Mouse (Mus musculus) heart, embryonic 15.5 days (tissue): ENCODE measurements around the gene Man2a1. TPM values are rescaled to one million over a fixed set of nuclear protein-coding genes. Genes with fewer than 3 reads are reported as not detected.

Experiments
- ATAC-seq: fragments of 200-750 bp; cut with Nextera tagmentation; replicated peaks from 2 replicates; pipeline ENCODE4 v1.8.0; 2017; ENCODE audit warnings: low read depth, moderate TSS enrichment; ENCODE audit not compliant: insufficient number of reproducible peaks, insufficient read depth, low FRiP score
- H3K27ac ChIP-seq: fragments of 300-500 bp; sonication (generic); 2 replicates; pipeline ENCODE4 v1.5.1; 2015; ENCODE audit warnings: mild to moderate bottlenecking, inconsistent platforms
- H3K27me3 ChIP-seq: fragments of 300-500 bp; sonication (generic); 2 replicates; pipeline ENCODE4 v1.6.1; 2015; ENCODE audit warnings: inconsistent platforms
- H3K36me3 ChIP-seq: fragments of 300-500 bp; sonication (generic); 2 replicates; pipeline ENCODE4 v1.6.1; 2015; ENCODE audit warnings: mild to moderate bottlenecking, inconsistent platforms
- H3K4me1 ChIP-seq: fragments of 300-500 bp; sonication (generic); replicated peaks from 2 replicates; pipeline ENCODE4 v1.6.1; 2015; ENCODE audit warnings: inconsistent platforms
- H3K4me2 ChIP-seq: fragments of 300-500 bp; sonication (generic); 2 replicates; pipeline ENCODE4 v1.6.1; 2015; ENCODE audit warnings: inconsistent platforms, mild to moderate bottlenecking, moderate library complexity
- H3K4me3 ChIP-seq: fragments of 300-500 bp; sonication (generic); 2 replicates; pipeline ENCODE4 v1.5.1; 2015; ENCODE audit warnings: mild to moderate bottlenecking, inconsistent platforms
- H3K9ac ChIP-seq: fragments of 300-500 bp; sonication (generic); 2 replicates; pipeline ENCODE4 v1.6.1; 2015; ENCODE audit warnings: mild to moderate bottlenecking, inconsistent platforms
- H3K9me3 ChIP-seq: fragments of 300-500 bp; sonication (generic); replicated peaks from 2 replicates; pipeline ENCODE4 v1.6.1; 2016; ENCODE audit warnings: inconsistent platforms
- whole genome bisulfite sequencing: fragments of 180-500 bp; shearing (Covaris S2); methylation state at CpG from one replicate; pipeline ENCODE4 v1.1.7; 2015; ENCODE audit warnings: mixed read lengths; 5-methylcytosine and 5-hydroxymethylcytosine counted together
- polyA plus RNA-seq: library from polyadenylated mRNA; unstranded; fragments of >200 nt; fragmentation: Nextera tagmentation; extraction: Ambion mirVana; gene quantifications from 2 replicates; pipeline ENCODE4 v1.2.1, GENCODE M21; 2015

Man2a1 gene
- polyA plus RNA-seq, 1 experiment from 2014 or later = 5.1 TPM

DNA sequence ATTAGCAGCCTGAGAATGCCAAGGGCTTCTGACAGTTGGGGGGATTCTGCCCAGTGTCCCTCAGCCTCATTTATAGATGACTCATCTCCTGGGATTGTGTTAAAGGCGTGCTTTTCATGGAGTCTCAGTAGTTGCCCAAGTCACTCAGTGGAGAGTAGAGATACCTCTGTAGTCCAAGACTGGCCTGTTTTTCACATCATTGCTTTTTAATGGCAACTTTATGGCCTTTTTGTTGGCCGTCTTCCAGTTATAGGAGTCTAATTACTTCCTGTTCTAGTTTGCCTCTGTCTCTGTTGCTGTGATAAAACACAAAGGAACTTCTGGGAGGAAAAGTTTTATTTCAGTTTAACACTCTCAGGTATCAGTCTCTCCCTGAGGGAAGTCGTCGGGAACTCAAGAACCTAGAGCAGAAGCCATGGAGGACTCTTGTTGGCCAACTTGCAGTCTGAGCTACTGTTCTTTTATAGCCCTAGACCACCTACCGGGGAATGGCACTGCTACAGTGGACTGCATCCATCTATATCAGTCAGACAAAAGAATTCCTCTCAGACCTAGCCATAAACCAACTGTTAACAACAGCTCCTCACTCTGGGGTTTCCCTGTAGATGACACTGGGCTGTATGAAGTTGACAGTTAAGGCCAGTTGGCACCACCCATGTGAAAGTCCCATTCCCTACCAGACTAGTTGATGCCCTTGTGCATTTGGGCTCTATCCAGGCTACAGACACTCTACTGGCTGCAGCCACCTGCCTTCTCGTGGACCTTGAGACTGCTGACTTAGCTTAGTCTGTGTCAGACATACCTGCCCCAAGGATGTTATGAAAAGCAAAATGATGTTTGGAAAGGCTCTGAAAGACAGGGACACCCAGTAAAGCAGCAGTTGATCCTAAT lies 142.4 kb downstream of the Man2a1 start:
- ATAC-seq = no peak
- peaks cover 16% of the 10 kb centered on the region for H3K36me3 ChIP-seq
- 65% methylated on average over 6 of the region's 6 CpGs for WGBS

DNA sequence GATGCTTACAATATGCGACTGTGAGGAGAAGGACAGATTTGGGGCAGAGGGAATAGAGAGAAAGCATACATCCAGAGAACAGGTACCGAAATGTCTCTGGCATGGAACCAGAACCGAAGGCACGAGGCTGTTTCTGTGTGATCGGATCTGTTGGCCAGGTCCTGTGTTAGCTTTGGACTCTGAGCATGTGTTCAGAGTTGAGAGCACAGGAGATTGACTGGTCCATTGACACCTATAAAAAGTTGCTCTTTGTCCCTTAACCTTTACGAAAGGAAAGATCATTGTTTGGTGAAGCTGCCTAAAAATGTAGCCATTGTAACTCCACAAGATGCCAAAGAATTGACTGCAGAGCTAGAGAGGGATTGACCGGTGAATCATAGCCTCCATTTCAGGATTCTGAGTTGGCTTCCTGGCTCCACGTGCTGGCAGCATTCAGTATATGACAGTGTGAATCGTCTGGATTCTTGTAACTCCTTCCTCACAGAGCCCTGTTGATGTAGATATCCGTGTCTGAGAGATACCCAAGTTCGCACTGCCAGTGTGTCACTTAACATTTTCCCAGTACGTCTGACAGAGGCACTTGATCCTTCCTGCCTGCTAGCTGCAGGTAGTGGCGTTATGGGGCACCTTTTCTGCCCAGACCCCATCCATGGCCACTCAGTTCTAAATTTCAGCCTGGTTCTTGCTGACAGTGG lies 143.2 kb downstream of the Man2a1 start:
- ATAC-seq = no peak
- WGBS = 66% methylated on average over 13 of the region's 13 CpGs
- peaks cover 16% of the 10 kb centered on the region for H3K36me3 ChIP-seq

More for the DNA sequence above, 142.4 kb downstream of the Man2a1 start:
- H3K4me3 ChIP-seq = no peak overlapping the region
- no peaks in the 10 kb centered on the region for H3K27me3 ChIP-seq
- H3K27ac ChIP-seq = no peak overlapping the region
- no peak overlapping the region for H3K4me2 ChIP-seq
- no peaks in the 10 kb centered on the region for H3K9me3 ChIP-seq
- H3K9ac ChIP-seq = no peak overlapping the region
- peaks cover 2% of the 10 kb centered on the region; the same call in 1 of the 2 replicates for H3K4me1 ChIP-seq

DNA sequence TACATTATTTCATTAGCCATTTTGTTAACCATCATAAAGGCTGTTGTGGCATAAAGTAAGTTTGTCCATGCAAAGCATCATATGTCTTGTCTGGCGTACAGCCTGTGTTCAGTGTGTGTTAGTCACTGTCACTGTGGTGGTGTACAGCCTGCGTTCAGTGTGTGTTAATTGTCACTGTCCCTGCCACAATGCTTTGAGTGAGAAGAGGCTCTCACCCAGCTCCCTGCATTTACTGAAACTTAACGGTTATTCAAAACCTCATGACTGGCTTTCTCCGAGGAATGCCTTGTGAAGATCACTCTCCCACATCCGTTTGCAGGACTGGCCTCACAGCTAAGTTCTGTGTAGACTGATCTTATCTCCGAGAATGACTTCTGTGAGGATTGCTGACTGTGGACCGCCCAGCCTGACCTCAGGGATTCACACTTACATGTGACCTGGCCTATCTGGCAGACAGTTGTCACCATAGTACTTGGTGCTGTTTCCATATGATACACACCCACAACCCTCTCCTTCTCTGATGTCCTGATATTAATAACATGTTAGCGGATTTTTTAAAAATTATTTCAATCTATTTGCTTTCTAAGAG lies 146.2 kb downstream of the Man2a1 start:
- Histone ChIP-seq H3K4me3 (no peak overlapping the region), H3K27me3 (no peaks in the 10 kb centered on the region), H3K4me1 (peaks cover 5% of the 10 kb centered on the region), H3K27ac (no peak overlapping the region), H3K9me3 (no peaks in the 10 kb centered on the region), H3K4me2 (no peak overlapping the region), H3K9ac (no peak overlapping the region), H3K36me3 (0 out of 2 replicates have a peak, but pooled peaks cover 7% of the 10 kb centered on the region)
- no peak for ATAC-seq
- WGBS = 62% methylated on average over 8 of the region's 8 CpGs

More for the DNA sequence above, 143.2 kb downstream of the Man2a1 start:
- H3K4me1 ChIP-seq = peaks cover 5% of the 10 kb centered on the region; the same call in 1 of the 2 replicates
- no peak overlapping the region for H3K27ac ChIP-seq
- no peaks in the 10 kb centered on the region for H3K27me3 ChIP-seq
- H3K9me3 ChIP-seq = no peaks in the 10 kb centered on the region
- H3K9ac ChIP-seq = no peak overlapping the region
- H3K4me3 ChIP-seq = no peak overlapping the region
- H3K4me2 ChIP-seq = no peak overlapping the region

DNA sequence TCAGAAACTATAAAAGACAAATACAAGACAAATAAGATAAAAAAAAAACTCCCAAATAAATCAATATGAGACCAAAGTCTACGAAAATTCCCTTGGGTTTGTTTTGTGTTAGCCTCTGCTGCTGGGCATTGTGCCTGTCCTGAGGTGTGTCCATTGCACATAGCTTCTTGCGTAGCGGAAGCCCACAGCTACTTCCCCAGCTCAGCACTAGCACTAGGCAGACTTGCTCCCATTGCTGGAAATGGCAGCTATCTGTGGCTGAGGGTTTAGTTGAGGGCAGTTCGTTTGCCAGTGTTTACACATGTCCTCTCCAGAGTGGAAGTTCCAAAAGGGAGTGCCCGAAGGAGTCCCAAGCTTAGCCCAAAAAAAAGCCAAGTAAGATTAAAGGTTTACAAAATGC lies 146.9 kb downstream of the Man2a1 start:
- Histone ChIP-seq H3K9me3 (no peaks in the 10 kb centered on the region), H3K27me3 (no peaks in the 10 kb centered on the region), H3K4me2 (no peak overlapping the region), H3K4me1 (peaks cover 5% of the 10 kb centered on the region), H3K27ac (no peak overlapping the region), H3K9ac (no peak overlapping the region), H3K36me3 (0 out of 2 replicates have a peak, but pooled peaks cover 7% of the 10 kb centered on the region), H3K4me3 (no peak overlapping the region)
- 82% methylated on average over 5 of the region's 5 CpGs for WGBS
- ATAC-seq = no peak

DNA sequence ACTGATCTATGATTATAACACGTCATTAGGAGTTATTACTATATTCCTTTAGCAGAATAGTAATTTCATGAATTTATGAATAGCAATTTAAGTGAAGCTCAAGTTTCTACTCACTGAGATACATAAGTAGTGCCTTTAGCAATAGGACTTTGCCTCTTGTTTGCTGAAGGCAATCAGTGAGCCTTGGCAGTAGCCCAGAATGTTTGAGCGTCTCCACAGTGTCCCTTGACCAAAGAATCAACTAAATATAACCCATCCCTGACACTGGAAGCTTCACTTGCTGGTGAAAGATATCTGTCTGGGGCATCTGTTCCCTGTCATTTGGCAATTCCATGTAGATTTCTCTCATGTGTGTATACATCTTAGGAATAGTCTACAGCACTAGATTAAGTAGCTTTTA lies 147.6 kb downstream of the Man2a1 start:
- no peaks in the 10 kb centered on the region for H3K9me3 ChIP-seq
- no peak overlapping the region for H3K4me3 ChIP-seq
- no peak for ATAC-seq
- peaks cover 5% of the 10 kb centered on the region for H3K4me1 ChIP-seq
- no peaks in the 10 kb centered on the region for H3K27me3 ChIP-seq
- 39% methylated on average over 2 of the region's 2 CpGs for whole genome bisulfite sequencing
- no peak overlapping the region for H3K4me2 ChIP-seq
- H3K9ac ChIP-seq = no peak overlapping the region
- H3K36me3 ChIP-seq = 0 out of 2 replicates have a peak, but pooled peaks cover 7% of the 10 kb centered on the region
- no peak overlapping the region for H3K27ac ChIP-seq

DNA sequence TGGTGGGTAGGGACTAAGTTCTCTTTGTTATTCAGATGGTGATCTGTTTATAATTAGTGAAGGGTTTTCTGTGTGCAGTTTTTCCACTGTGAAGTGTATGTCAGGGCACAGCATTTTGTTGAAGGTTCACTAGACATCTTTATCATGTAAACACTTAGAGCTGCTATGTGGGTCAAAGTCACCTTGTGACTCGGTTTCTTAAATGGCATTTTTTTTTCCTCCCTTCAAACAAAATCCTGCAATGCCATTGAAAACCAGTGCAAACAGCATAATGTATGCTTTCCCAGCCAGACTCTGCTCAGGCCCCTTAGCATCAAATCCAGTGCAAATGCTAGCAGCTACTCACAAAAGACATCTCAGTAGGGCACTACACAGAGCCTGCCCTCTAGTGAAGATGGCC lies 148.6 kb downstream of the Man2a1 start:
- no peak for ATAC-seq
- Histone ChIP-seq H3K9me3 (no peaks in the 10 kb centered on the region), H3K36me3 (0 out of 2 replicates have a peak, but pooled peaks cover 7% of the 10 kb centered on the region), H3K4me2 (no peak overlapping the region), H3K27me3 (no peaks in the 10 kb centered on the region), H3K4me1 (peaks cover 5% of the 10 kb centered on the region), H3K27ac (no peak overlapping the region), H3K4me3 (no peak overlapping the region), H3K9ac (no peak overlapping the region)
- WGBS = 59% methylated on average over 1 of the region's 1 CpGs

DNA sequence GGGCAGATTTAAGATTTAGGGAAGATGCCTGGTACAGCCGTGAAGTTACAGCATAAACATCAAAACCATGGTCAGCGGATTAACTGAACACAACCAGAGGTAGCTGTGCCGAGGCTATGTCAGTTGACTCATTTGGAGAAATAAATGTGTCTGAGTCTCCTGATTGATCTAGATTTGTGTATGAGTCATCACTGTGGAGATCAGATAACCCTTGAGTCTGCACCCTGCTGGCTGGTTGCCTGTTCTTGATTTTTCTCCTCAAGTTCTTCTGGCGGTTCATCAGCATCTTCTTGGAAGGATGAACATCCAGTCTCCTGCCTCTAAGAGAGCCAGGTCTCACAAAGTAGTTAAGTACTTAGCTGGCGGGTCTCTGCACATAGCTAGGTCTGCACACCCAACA lies 150.7 kb downstream of the Man2a1 start:
- H3K4me3 ChIP-seq = no peak overlapping the region
- H3K27ac ChIP-seq = no peak overlapping the region
- no peak overlapping the region for H3K4me2 ChIP-seq
- H3K4me1 ChIP-seq = peaks cover 5% of the 10 kb centered on the region
- no peaks in the 10 kb centered on the region for H3K27me3 ChIP-seq
- no peak for ATAC-seq
- no peaks in the 10 kb centered on the region for H3K9me3 ChIP-seq
- no peaks in the 10 kb centered on the region for H3K36me3 ChIP-seq
- WGBS = 84% methylated on average over 5 of the region's 5 CpGs
- no peak overlapping the region for H3K9ac ChIP-seq

DNA sequence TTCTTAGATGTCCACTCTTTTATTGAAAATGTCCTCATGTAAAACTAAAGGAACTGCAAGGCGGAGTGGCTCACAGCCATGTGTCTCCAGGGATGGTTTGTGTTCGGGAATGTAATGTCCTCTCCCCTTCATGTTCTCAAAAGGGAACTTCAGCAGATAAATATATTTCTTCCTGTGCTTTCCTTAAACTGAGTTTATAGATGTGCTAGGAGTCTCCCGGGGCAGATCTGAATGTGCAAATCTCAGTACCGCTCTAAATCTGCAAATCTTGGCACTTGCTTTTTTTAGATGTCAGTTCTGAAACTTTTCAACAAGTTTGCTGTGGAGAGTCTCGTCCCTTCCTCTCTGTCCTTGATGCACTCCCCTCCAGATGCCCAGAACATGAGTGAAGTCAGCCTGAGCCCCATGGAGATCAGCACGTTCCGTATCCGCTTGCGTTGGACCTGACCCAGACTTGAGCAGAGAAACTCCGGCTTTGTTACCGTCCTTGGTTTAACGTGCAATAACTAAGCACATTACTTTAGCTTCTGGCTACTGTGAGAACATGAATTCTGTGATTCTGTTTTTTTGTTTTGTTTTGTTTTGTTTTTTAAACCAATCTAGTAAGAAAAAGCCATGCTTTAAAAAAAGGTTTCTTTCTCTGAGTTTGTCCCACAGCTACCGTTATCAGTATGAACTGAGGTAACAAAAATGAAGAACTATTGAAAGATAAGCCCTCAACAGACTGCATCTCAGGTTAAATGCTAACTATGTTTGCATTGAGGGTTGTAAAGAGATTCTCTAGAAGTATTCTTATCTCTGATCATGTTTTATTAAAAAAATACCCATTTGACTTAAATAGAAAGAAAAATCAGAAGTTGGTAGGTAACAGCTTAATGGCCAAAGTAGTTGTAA lies 151.8 kb downstream of the Man2a1 start:
- Histone ChIP-seq H3K4me3 (no peak overlapping the region), H3K9me3 (no peaks in the 10 kb centered on the region), H3K36me3 (no peaks in the 10 kb centered on the region), H3K4me1 (peaks cover 5% of the 10 kb centered on the region), H3K27me3 (no peaks in the 10 kb centered on the region), H3K4me2 (no peak overlapping the region), H3K9ac (no peak overlapping the region), H3K27ac (no peak overlapping the region)
- WGBS = 76% methylated on average over 13 of the region's 13 CpGs
- ATAC-seq = no peak

DNA sequence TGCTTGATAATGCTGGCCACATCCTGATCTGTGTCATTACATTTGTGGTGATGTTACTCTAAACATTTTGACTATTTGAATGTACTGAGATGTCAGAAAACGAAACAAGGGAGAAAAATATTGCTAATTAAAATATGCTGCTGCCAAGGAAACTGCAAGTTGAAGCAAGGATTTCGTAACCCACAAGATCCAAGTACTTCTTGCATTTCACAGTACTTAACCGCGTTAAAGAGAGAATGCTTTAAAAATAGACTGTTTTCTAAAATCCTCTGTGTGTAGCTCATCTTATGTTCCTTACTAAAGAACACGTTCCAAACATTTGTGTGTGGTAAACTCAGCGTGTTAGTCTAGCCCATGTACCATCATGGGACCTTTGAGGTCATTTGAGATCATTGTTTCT lies 153.0 kb downstream of the Man2a1 start:
- ATAC-seq = no peak
- WGBS = 81% methylated on average over 6 of the region's 6 CpGs
- H3K9ac ChIP-seq = no peak overlapping the region

DNA sequence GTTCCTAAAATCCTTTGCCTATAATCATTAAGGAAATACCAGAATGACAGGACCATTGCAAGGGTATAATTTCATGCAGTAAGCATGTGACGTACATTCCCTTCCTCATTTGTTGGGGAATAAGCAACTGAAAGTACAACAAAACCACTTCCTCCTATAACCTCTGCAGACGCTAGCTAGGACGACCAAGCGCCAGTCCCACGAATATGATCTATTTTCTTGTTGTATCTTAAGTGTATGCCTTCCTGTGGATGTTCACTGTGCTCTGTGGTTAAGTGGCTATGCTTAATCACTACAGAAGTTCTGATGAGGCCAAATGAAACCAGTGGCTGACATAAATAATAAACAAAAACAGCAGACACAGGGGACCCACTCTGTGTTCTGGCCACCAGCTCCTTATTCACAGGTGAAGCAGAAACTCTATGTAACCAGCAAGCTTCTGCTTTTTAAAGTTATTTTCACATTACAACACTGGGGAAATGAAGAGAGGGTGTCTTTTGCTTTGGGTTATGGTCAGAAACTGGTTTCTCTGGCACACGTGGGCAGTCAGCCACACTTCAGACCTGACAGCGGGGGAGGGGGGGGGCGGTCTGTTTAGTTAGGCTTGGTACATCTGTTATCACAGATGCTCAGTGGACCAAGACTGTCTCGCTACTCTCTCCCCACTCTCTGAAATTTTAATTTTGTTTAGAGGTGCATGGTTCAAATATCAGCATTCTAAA lies 153.8 kb downstream of the Man2a1 start:
- H3K27ac ChIP-seq = no peak overlapping the region
- H3K9ac ChIP-seq = no peak overlapping the region
- H3K36me3 ChIP-seq = no peaks in the 10 kb centered on the region
- H3K4me2 ChIP-seq = no peak overlapping the region
- no peaks in the 10 kb centered on the region; the same call in 1 of the 2 replicates for H3K4me1 ChIP-seq
- no peak overlapping the region for H3K4me3 ChIP-seq
- H3K9me3 ChIP-seq = no peaks in the 10 kb centered on the region
- H3K27me3 ChIP-seq = no peaks in the 10 kb centered on the region
- no peak for ATAC-seq
- 73% methylated on average over 9 of the region's 9 CpGs for WGBS

More for the DNA sequence above, 153.0 kb downstream of the Man2a1 start:
- no peaks in the 10 kb centered on the region for H3K9me3 ChIP-seq
- no peak overlapping the region for H3K4me3 ChIP-seq
- H3K4me2 ChIP-seq = no peak overlapping the region
- H3K36me3 ChIP-seq = no peaks in the 10 kb centered on the region
- H3K27ac ChIP-seq = no peak overlapping the region
- no peaks in the 10 kb centered on the region; the same call in 1 of the 2 replicates for H3K4me1 ChIP-seq
- H3K27me3 ChIP-seq = no peaks in the 10 kb centered on the region
